Mouse (Mus musculus): ENCODE measurements around the gene Olfr750.

GRCm38 (mm10) chr14:51057401-51057831 is 16.8 kb downstream of the Olfr750 start, which contains the start of gene Rnase12:
- no peak for TF ChIP-seq CTCF (IDR thresholded peaks at IDR 0.05; ENCODE audit: extremely low read depth, insufficient read length, insufficient replicate concordance, low read depth, low read length)
- TF ChIP-seq POLR2A (IDR thresholded peaks at IDR 0.05; ENCODE audit: low read depth, low read length), result no peak

Measured in small intestine, adult 2 months (tissue).